8 mouse cellular contexts compared by ENCODE assay signal in genomic region chr13:48273451-48274069, GRCm38 (mm10). TPM values are rescaled to one million over a fixed set of nuclear protein-coding genes. Genes with fewer than 3 reads are reported as not detected.
DNase-seq lines count a peak whose midpoint lies in the region; ATAC-seq and TF ChIP-seq lines count a peak whose summit lies in the region.

No protein-coding gene starts in this region.

- peak; percentile 83 for TF ChIP-seq CTCF in lung, embryonic 14.5 days (IDR thresholded peaks at IDR 0.05; ENCODE audit: low read depth)

- DNase-seq in 3T3-L1 (ENCODE audit: low read depth, low spot score) = peak; percentile 59
- DNase-seq in adrenal gland, postnatal 25 days = peak; percentile 23
- peak; percentile 62 for DNase-seq in hindbrain, embryonic 10.5 days (ENCODE audit: low spot score)
- peak; percentile 69 to 70 for DNase-seq in layer of hippocampus, postnatal 10 days (ENCODE audit: low spot score in 2 of 2)
- DNase-seq in lung, embryonic 14.5 days = peak; percentile 82
- peak; percentile 81 for DNase-seq in retina, postnatal 1 day
- DNase-seq in spleen, adult 18-20 months = no peak

- 4% methylated on average over 15 of the region's 15 CpGs for WGBS in forebrain, embryonic 13.5 days
- 7% methylated on average over 15 of the region's 15 CpGs for WGBS in hindbrain, embryonic 10.5 days
- 3% methylated on average over 15 of the region's 15 CpGs for WGBS in lung, embryonic 14.5 days

- ATAC-seq in forebrain, embryonic 13.5 days = peak; percentile 91
- peak; percentile 83; the same call in 1 of the 2 replicates for ATAC-seq in lung, embryonic 14.5 days (ENCODE audit: insufficient read depth)

- peak overlapping the region; percentile 49 for H3K4me2 ChIP-seq in forebrain, embryonic 13.5 days
- peak overlapping the region; percentile 53 for H3K4me2 ChIP-seq in lung, embryonic 14.5 days

- H3K36me3 ChIP-seq in forebrain, embryonic 13.5 days (ENCODE audit: poor library complexity, severe bottlenecking) = no peaks in the 10 kb centered on the region
- no peaks in the 10 kb centered on the region for H3K36me3 ChIP-seq in hindbrain, embryonic 10.5 days
- H3K36me3 ChIP-seq in lung, embryonic 14.5 days (ENCODE audit: insufficient read depth) = no peaks in the 10 kb centered on the region

- peak overlapping the region; percentile 5; the same call in 1 of the 2 replicates for H3K4me3 ChIP-seq in forebrain, embryonic 13.5 days
- H3K4me3 ChIP-seq in hindbrain, embryonic 10.5 days = peak overlapping the region; percentile 42
- peak overlapping the region; percentile 6; the same call in 1 of the 2 replicates for H3K4me3 ChIP-seq in lung, embryonic 14.5 days (ENCODE audit: low read depth, low read length)

- peaks cover 23% of the 10 kb centered on the region for H3K4me1 ChIP-seq in forebrain, embryonic 13.5 days
- peaks cover 12% of the 10 kb centered on the region for H3K4me1 ChIP-seq in hindbrain, embryonic 10.5 days (replicated peaks)
- no peaks in the 10 kb centered on the region for H3K4me1 ChIP-seq in lung, embryonic 14.5 days (ENCODE audit: insufficient read depth)

- 0 out of 2 replicates have a peak overlapping the region, but pooled peaks have one; percentile 21 for H3K9ac ChIP-seq in forebrain, embryonic 13.5 days
- H3K9ac ChIP-seq in lung, embryonic 14.5 days = no peak overlapping the region

- H3K9me3 ChIP-seq in forebrain, embryonic 13.5 days (replicated peaks) = no peaks in the 10 kb centered on the region
- H3K9me3 ChIP-seq in hindbrain, embryonic 10.5 days = no peaks in the 10 kb centered on the region
- no peaks in the 10 kb centered on the region for H3K9me3 ChIP-seq in lung, embryonic 14.5 days (ENCODE audit: low read depth, low read length)

- peak overlapping the region; percentile 15; the same call in 1 of the 2 replicates for H3K27ac ChIP-seq in forebrain, embryonic 13.5 days
- H3K27ac ChIP-seq in hindbrain, embryonic 10.5 days = peak overlapping the region; percentile 81
- no peak overlapping the region for H3K27ac ChIP-seq in lung, embryonic 14.5 days (ENCODE audit: low read depth)

- no peaks in the 10 kb centered on the region for H3K27me3 ChIP-seq in forebrain, embryonic 13.5 days
- peaks cover 19% of the 10 kb centered on the region for H3K27me3 ChIP-seq in hindbrain, embryonic 10.5 days (ENCODE audit: insufficient read depth, poor library complexity, severe bottlenecking)
- no peaks in the 10 kb centered on the region for H3K27me3 ChIP-seq in lung, embryonic 14.5 days (ENCODE audit: insufficient read depth, low read length)

RNA-seq across cellular contexts. Expression of gene Id4, which starts 12.5 kb away (rescaled TPM):
- total RNA-seq in adrenal gland, postnatal 25 days (2021) = 1.1 and 1.5 TPM in 2 replicates
- 83.4 and 133 TPM in 2 replicates for polyA plus RNA-seq in forebrain, embryonic 13.5 days (2015; fragmentation: Nextera tagmentation; extraction: Ambion mirVana)
- polyA plus RNA-seq in hindbrain, embryonic 10.5 days (2016; fragmentation: Nextera tagmentation; extraction: Ambion mirVana) = 29.7 and 47.3 TPM in 2 replicates
- total RNA-seq in layer of hippocampus, postnatal 10 days (2021) = 10 to 100 TPM; 33.7 to 37.8 TPM
- polyA plus RNA-seq in lung, embryonic 14.5 days (2014; fragmentation: Nextera tagmentation; extraction: Ambion mirVana) = 8.3 and 8.4 TPM in 2 replicates

Comparison
In these comparisons a context has a peak if more than half of its experiments do, and no peak if none do; other contexts are left out.
1. DNase-seq: peak in 3T3-L1 (single experiment), adrenal gland, postnatal 25 days (single experiment), hindbrain, embryonic 10.5 days (single experiment), layer of hippocampus, postnatal 10 days (2 of 2), lung, embryonic 14.5 days (single experiment) and retina, postnatal 1 day (single experiment); none in spleen, adult 18-20 months (0 of 2).
2. Peak in every context shown above with its lines, with median percentiles within 50 percentile points of each other: H3K4me3 ChIP-seq.